In the genomic region with DNA sequence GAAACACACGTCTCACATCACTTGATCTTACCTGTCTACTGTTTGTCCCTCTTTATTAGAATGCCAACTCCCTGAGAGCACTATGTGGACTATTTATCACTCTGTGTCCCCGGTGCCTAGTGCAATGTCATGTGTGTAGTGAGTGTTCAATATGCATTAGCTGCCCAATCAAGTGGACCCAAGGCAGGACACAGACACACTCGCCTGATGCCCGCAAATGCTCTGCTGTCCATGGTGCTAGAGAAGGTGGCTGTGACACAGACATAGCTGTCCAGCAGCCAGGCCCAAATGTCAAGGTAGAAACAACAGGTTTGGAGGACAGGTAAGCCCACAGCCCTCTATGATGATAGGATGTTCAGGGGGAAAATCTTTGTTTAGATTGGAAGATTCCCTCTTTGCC, we compare ENCODE assay signal across 15 mouse cellular contexts. TPM values are rescaled to one million over a fixed set of nuclear protein-coding genes. Genes with fewer than 3 reads are reported as not detected.
A peak's percentile ranks its signal among the peaks of the same experiment; 100 is the strongest.
DNase-seq lines count a peak whose midpoint lies in the region; ATAC-seq and TF ChIP-seq lines count a peak whose summit lies in the region.
"Had no signal": no experiment of that assay in that cellular context is flagged by ENCODE, and none has a peak within 500 bp of the region (broad histone marks: within the 10 kb centered on the region; RNA-seq: fewer than 3 reads in every experiment).

No protein-coding gene starts in this region.

- ATAC-seq in lung, embryonic 14.5 days (ENCODE audit: insufficient read depth): no peak
- ATAC-seq in common myeloid progenitor, adult 5-6 weeks (replicated peaks; ENCODE audit: low read depth, poor library complexity, severe bottlenecking): 0 out of 2 replicates have a peak, but pooled peaks have one; percentile 27
- ATAC-seq: intestine, embryonic 16.5 days had no signal

- no peaks in the 10 kb centered on the region for H3K4me1 ChIP-seq in heart, adult 2 months (ENCODE audit: control insufficient read depth, insufficient read depth, low read length)
- no peaks in the 10 kb centered on the region; the same call in 1 of the 2 replicates for H3K4me1 ChIP-seq in lung, embryonic 14.5 days (ENCODE audit: insufficient read depth)

- WGBS in heart, adult 2 months: 33% methylated on average over 4 of the region's 4 CpGs
- WGBS in lung, embryonic 14.5 days: 31% methylated on average over 4 of the region's 4 CpGs

- H3K4me3 ChIP-seq in heart, adult 2 months: no peak overlapping the region
- H3K4me3 ChIP-seq in lung, embryonic 14.5 days (ENCODE audit: low read depth, low read length): no peak overlapping the region
- H3K4me3 ChIP-seq: layer of hippocampus, adult 2 months; midbrain, embryonic 10.5 days had no signal

- no peaks in the 10 kb centered on the region for H3K36me3 ChIP-seq in heart, adult 2 months (ENCODE audit: control insufficient read depth, insufficient read depth, low read length)
- H3K36me3 ChIP-seq in lung, embryonic 14.5 days (ENCODE audit: insufficient read depth): no peaks in the 10 kb centered on the region
- H3K36me3 ChIP-seq: G1E; midbrain, embryonic 10.5 days had no signal

- no peaks in the 10 kb centered on the region for H3K79me2 ChIP-seq in heart, adult 2 months (replicated peaks; ENCODE audit: control insufficient read depth, insufficient read depth, low read length)

- H3K27me3 ChIP-seq in heart, adult 2 months (ENCODE audit: control insufficient read depth, insufficient read depth, low read length): peaks cover 10% of the 10 kb centered on the region
- peaks cover 24% of the 10 kb centered on the region for H3K27me3 ChIP-seq in lung, embryonic 14.5 days (ENCODE audit: insufficient read depth, low read length)

- intact Hi-C loops in heart, postnatal 14 days (cut with DNase I): no loop called here
- intact Hi-C loops in heart, adult 2 months (cut with DNase I): loop anchor here (5.0 kb wide), 1 partner anchor 53 kb away; no protein-coding TSS in a partner anchor

- no peak for TF ChIP-seq EP300 in heart, adult 2 months (IDR thresholded peaks at IDR 0.05; ENCODE audit: insufficient read depth, low read depth, low read length)

- H3K9me3 ChIP-seq in lung, embryonic 14.5 days (ENCODE audit: low read depth, low read length): no peaks in the 10 kb centered on the region
- H3K9me3 ChIP-seq: G1E; midbrain, embryonic 10.5 days had no signal

- H3K9ac ChIP-seq in heart, adult 2 months (ENCODE audit: low read depth, low read length): no peak overlapping the region
- no peak overlapping the region for H3K9ac ChIP-seq in lung, embryonic 14.5 days

- no peak for TF ChIP-seq CTCF in heart, adult 2 months (IDR thresholded peaks at IDR 0.05)
- no peak for TF ChIP-seq CTCF in lung, embryonic 14.5 days (IDR thresholded peaks at IDR 0.05; ENCODE audit: low read depth)

- H3K4me2 ChIP-seq in lung, embryonic 14.5 days: no peak overlapping the region

- no peak overlapping the region for H3K27ac ChIP-seq in heart, adult 2 months
- H3K27ac ChIP-seq in lung, embryonic 14.5 days (ENCODE audit: low read depth): no peak overlapping the region
- H3K27ac ChIP-seq: layer of hippocampus, adult 2 months; midbrain, embryonic 10.5 days had no signal

- no peak for TF ChIP-seq POLR2A in heart, adult 2 months (IDR thresholded peaks at IDR 0.05; ENCODE audit: insufficient read depth, low read depth, low read length)

- peak; percentile 23 to 41 for DNase-seq in heart, postnatal 14 days
- DNase-seq in heart, adult 2 months: no peak
- DNase-seq in lung, embryonic 14.5 days: peak; percentile 70
- DNase-seq in lung, postnatal 4 days: no peak
- peak; percentile 53 for DNase-seq in mesoderm, embryonic 11.5 days (ENCODE audit: low read depth, low spot score)
- no peak for DNase-seq in spleen, postnatal 36 days (ENCODE audit: low spot score in 2 of 2)
- DNase-seq: cerebellum, adult 11-12 months had no signal

RNA-seq across cellular contexts. Expression of a gene that starts 3.9 kb away (rescaled TPM):
- not detected for total RNA-seq in heart, postnatal 14 days (2021)
- not detected for total RNA-seq in heart, adult 2 months (2021)
- not detected in 2 replicates for polyA plus RNA-seq in heart, adult 2 months (2012; rRNA removed)
- polyA plus RNA-seq in lung, embryonic 14.5 days (2014; fragmentation: Nextera tagmentation; extraction: Ambion mirVana): 0.05 TPM in 1 of 2 replicates, not detected in the other
- total RNA-seq in common myeloid progenitor, adult 5-6 weeks (2017): not detected in 2 replicates
- total RNA-seq: liver, adult 2 months had no signal
- polyA plus RNA-seq: G1E; gonadal fat pad, adult 2 months; liver, adult 2 months had no signal

RNA-seq across cellular contexts. Expression of a gene that starts 27.0 kb away (rescaled TPM):
- under 1 TPM in 1 of 2 experiments, not detected in 1; 0.07 TPM for total RNA-seq in heart, postnatal 14 days (2021)
- under 1 TPM; 0.08 to 0.09 TPM for total RNA-seq in heart, adult 2 months (2021)
- 0.14 and 0.38 TPM in 2 replicates for polyA plus RNA-seq in heart, adult 2 months (2012; rRNA removed)
- polyA plus RNA-seq in lung, embryonic 14.5 days (2014; fragmentation: Nextera tagmentation; extraction: Ambion mirVana): not detected in 2 replicates
- not detected in 2 replicates for total RNA-seq in common myeloid progenitor, adult 5-6 weeks (2017)
- total RNA-seq: G1E; liver, adult 2 months had no signal
- polyA plus RNA-seq: G1E; heart, embryonic 16.5 days; liver, adult 2 months had no signal

RNA-seq across cellular contexts. Expression of a gene that starts 47.3 kb away (rescaled TPM):
- total RNA-seq in heart, postnatal 14 days (2021): 10 to 100 TPM; 44.2 to 45.6 TPM
- 10 to 100 TPM; 43.8 to 45.1 TPM for total RNA-seq in heart, adult 2 months (2021)
- 34.1 and 39.6 TPM in 2 replicates for polyA plus RNA-seq in heart, adult 2 months (2012; rRNA removed)
- 22.4 and 24.3 TPM in 2 replicates for polyA plus RNA-seq in lung, embryonic 14.5 days (2014; fragmentation: Nextera tagmentation; extraction: Ambion mirVana)
- 23.8 and 33.9 TPM in 2 replicates for total RNA-seq in common myeloid progenitor, adult 5-6 weeks (2017)

Comparison
In these comparisons a context has a peak if more than half of its experiments do, and no peak if none do; other contexts are left out.
1. DNase-seq: peak in heart, postnatal 14 days (2 of 2), lung, embryonic 14.5 days (single experiment) and mesoderm, embryonic 11.5 days (single experiment); none in heart, adult 2 months (0 of 2), lung, postnatal 4 days (0 of 2) and spleen, postnatal 36 days (0 of 2).